Mouse (Mus musculus): Measurements from ENCODE around the gene Tcf7l1. TPM values are rescaled to one million over a fixed set of nuclear protein-coding genes. Genes with fewer than 3 reads are reported as not detected.
A peak's percentile ranks its signal among the peaks of the same experiment; 100 is the strongest.

Gene Tcf7l1
- total RNA-seq, 1 experiment = 14.5 TPM

DNA sequence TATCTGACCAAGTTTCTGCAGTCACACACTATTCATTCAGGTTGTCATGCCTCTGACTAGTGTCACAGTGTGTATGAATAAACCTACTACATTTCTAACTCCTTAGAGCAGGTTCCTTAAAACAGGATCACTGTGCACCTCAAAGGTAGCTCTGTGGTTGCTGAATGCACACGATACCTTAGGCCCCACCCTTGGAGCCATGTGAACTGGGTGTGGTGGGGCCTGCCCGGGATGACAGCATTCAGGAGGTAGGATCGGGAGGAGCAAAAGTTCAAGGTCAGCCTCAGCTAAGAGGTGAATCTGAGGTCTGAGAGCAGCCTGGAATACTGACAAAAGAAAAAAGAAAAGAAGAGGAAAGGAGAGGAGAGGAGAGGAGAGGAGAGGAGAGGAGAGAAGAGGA, 19.3 kb upstream of the Tcf7l1 start:
- in situ Hi-C loops (cut with MboI; ENCODE audit: low sequenced_read_pairs in 2 of 2, unreplicated experiment in 2 of 2) = no loop called here
- Histone ChIP-seq H3K9me3 (ENCODE audit: control insufficient read depth, insufficient read depth, low read depth, low read length) (no peaks in the 10 kb centered on the region), H3K4me3 (ENCODE audit: insufficient read depth in 1 of 2, low read depth in 1 of 2, low read length in 2 of 2, poor library complexity in 1 of 2, severe bottlenecking in 1 of 2) (no peak overlapping the region), H3K9ac (ENCODE audit: insufficient read depth, low read depth, low read length, poor library complexity, severe bottlenecking) (no peak overlapping the region), H3K36me3 (ENCODE audit: control insufficient read depth, insufficient read depth, low read length, poor library complexity, severe bottlenecking) (no peaks in the 10 kb centered on the region), H3K4me1 (ENCODE audit: control insufficient read depth in 2 of 2, insufficient read depth in 2 of 2, low read length in 2 of 2, poor library complexity in 1 of 2) (peaks cover 6 to 7% of the 10 kb centered on the region in 2 experiments), H3K27ac (ENCODE audit: insufficient read depth, low read depth, low read length, poor library complexity, severe bottlenecking) (no peak overlapping the region)
- DNase-seq (ENCODE audit: low read depth, low spot score) = no peak
- TF ChIP-seq ZNF384 (IDR thresholded peaks at IDR 0.05; ENCODE audit: low read depth, low read length) (no peak), MAFK (IDR thresholded peaks at IDR 0.05; ENCODE audit: insufficient read depth, low read depth, low read length) (no peak), ZC3H11A (IDR thresholded peaks at IDR 0.05; ENCODE audit: borderline replicate concordance, low read depth, low read length) (no peak), CHD2 (IDR thresholded peaks at IDR 0.05; ENCODE audit: low read depth, low read length) (no peak), HCFC1 (IDR thresholded peaks at IDR 0.05; ENCODE audit: borderline replicate concordance, insufficient read depth, low read length) (no peak)

DNA sequence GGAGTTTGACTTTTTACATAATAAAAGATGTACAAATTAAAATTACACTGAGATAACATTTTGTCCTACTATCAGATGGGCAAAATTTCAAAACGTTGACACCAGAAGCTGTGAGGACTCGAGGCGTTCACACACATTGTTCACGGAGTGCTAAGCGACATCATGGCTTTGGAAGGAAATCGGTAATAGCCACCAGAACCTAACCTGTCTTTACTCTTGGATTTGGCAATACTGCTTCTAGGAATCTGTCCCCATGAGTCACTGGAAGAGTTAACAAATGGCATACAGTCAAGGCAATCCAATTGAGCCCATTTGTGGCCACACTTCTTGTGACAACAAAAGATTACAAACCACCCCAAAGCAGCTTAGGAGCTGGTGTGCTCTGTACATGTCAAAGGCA, 14.6 kb upstream of the Tcf7l1 start:
- no peak overlapping the region for H3K4me3 ChIP-seq (ENCODE audit: insufficient read depth in 1 of 2, low read depth in 1 of 2, low read length in 2 of 2, poor library complexity in 1 of 2, severe bottlenecking in 1 of 2)
- H3K9me3 ChIP-seq (ENCODE audit: control insufficient read depth, insufficient read depth, low read depth, low read length) = no peaks in the 10 kb centered on the region
- H3K4me1 ChIP-seq (ENCODE audit: control insufficient read depth in 2 of 2, insufficient read depth in 2 of 2, low read length in 2 of 2, poor library complexity in 1 of 2) = peaks cover 1 to 3% of the 10 kb centered on the region in 2 experiments; a peak in 2 of 4 replicates
- H3K9ac ChIP-seq (ENCODE audit: insufficient read depth, low read depth, low read length, poor library complexity, severe bottlenecking) = no peak overlapping the region
- no peak for TF ChIP-seq ZC3H11A (IDR thresholded peaks at IDR 0.05; ENCODE audit: borderline replicate concordance, low read depth, low read length)
- TF ChIP-seq CHD2 (IDR thresholded peaks at IDR 0.05; ENCODE audit: low read depth, low read length) = no peak
- TF ChIP-seq HCFC1 (IDR thresholded peaks at IDR 0.05; ENCODE audit: borderline replicate concordance, insufficient read depth, low read length) = no peak
- no peak for TF ChIP-seq MAFK (IDR thresholded peaks at IDR 0.05; ENCODE audit: insufficient read depth, low read depth, low read length)
- in situ Hi-C loops (cut with MboI; ENCODE audit: low sequenced_read_pairs in 2 of 2, unreplicated experiment in 2 of 2) = no loop called here
- no peak for DNase-seq (ENCODE audit: low read depth, low spot score)
- H3K27ac ChIP-seq (ENCODE audit: insufficient read depth, low read depth, low read length, poor library complexity, severe bottlenecking) = no peak overlapping the region
- no peaks in the 10 kb centered on the region for H3K36me3 ChIP-seq (ENCODE audit: control insufficient read depth, insufficient read depth, low read length, poor library complexity, severe bottlenecking)

DNA sequence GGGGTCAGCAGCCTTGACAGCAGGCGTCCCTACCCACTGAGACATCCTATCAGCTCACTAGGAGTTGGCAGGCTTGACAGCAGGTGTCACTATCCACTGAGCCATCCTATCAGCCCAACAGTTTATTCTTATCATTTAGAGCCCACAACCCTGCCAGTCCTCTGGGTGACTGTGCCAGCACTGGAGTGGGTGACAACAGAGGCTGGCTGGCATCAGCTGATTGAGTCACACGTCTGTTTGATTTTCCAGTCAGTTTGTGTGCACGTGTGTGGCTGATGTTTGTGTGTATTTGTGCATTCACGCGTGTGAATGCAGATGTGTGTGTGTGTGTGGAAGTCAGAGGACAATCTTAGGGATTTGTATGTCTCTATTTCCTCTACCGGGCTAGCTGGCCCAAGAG, 13.1 kb upstream of the Tcf7l1 start:
- peaks cover 0 to 1% of the 10 kb centered on the region in 2 experiments; a peak in 1 of 4 replicates for H3K4me1 ChIP-seq (ENCODE audit: control insufficient read depth in 2 of 2, insufficient read depth in 2 of 2, low read length in 2 of 2, poor library complexity in 1 of 2)
- TF ChIP-seq ZNF384 (IDR thresholded peaks at IDR 0.05; ENCODE audit: low read depth, low read length) (no peak), CHD2 (IDR thresholded peaks at IDR 0.05; ENCODE audit: low read depth, low read length) (no peak), MAFK (IDR thresholded peaks at IDR 0.05; ENCODE audit: insufficient read depth, low read depth, low read length) (no peak), ZC3H11A (IDR thresholded peaks at IDR 0.05; ENCODE audit: borderline replicate concordance, low read depth, low read length) (no peak), HCFC1 (IDR thresholded peaks at IDR 0.05; ENCODE audit: borderline replicate concordance, insufficient read depth, low read length) (no peak)

GRCm38 (mm10) chr6:72800641-72801040, 11.6 kb upstream of the Tcf7l1 start:
- Histone ChIP-seq H3K9me3 (ENCODE audit: control insufficient read depth, insufficient read depth, low read depth, low read length) (no peaks in the 10 kb centered on the region), H3K4me1 (ENCODE audit: control insufficient read depth in 2 of 2, insufficient read depth in 2 of 2, low read length in 2 of 2, poor library complexity in 1 of 2) (peaks cover 1 to 3% of the 10 kb centered on the region in 2 experiments; a peak in 2 of 4 replicates)
- in situ Hi-C loops (cut with MboI; ENCODE audit: low sequenced_read_pairs in 2 of 2, unreplicated experiment in 2 of 2) = no loop called here

More for the DNA sequence above, 13.1 kb upstream of the Tcf7l1 start:
- DNase-seq (ENCODE audit: low read depth, low spot score) = no peak
- Histone ChIP-seq H3K9me3 (ENCODE audit: control insufficient read depth, insufficient read depth, low read depth, low read length) (no peaks in the 10 kb centered on the region), H3K9ac (ENCODE audit: insufficient read depth, low read depth, low read length, poor library complexity, severe bottlenecking) (no peak overlapping the region), H3K36me3 (ENCODE audit: control insufficient read depth, insufficient read depth, low read length, poor library complexity, severe bottlenecking) (no peaks in the 10 kb centered on the region), H3K4me3 (ENCODE audit: insufficient read depth in 1 of 2, low read depth in 1 of 2, low read length in 2 of 2, poor library complexity in 1 of 2, severe bottlenecking in 1 of 2) (no peak overlapping the region), H3K27ac (ENCODE audit: insufficient read depth, low read depth, low read length, poor library complexity, severe bottlenecking) (no peak overlapping the region)
- in situ Hi-C loops (cut with MboI; ENCODE audit: low sequenced_read_pairs in 2 of 2, unreplicated experiment in 2 of 2) = no loop called here

GRCm38 (mm10) chr6:72797763-72798162, 8.7 kb upstream of the Tcf7l1 start:
- no peaks in the 10 kb centered on the region for H3K9me3 ChIP-seq (ENCODE audit: control insufficient read depth, insufficient read depth, low read depth, low read length)
- in situ Hi-C loops (cut with MboI; ENCODE audit: low sequenced_read_pairs in 2 of 2, unreplicated experiment in 2 of 2) = no loop called here
- H3K4me1 ChIP-seq (ENCODE audit: control insufficient read depth in 2 of 2, insufficient read depth in 2 of 2, low read length in 2 of 2, poor library complexity in 1 of 2) = peaks cover 4 to 6% of the 10 kb centered on the region in 2 experiments; a peak in 2 of 4 replicates
- no peak; the same call in 1 of the 2 replicates for TF ChIP-seq ZC3H11A (IDR thresholded peaks at IDR 0.05; ENCODE audit: borderline replicate concordance, low read depth, low read length)
- TF ChIP-seq ZNF384 (IDR thresholded peaks at IDR 0.05; ENCODE audit: low read depth, low read length) = peak; percentile 89
- H3K9ac ChIP-seq (ENCODE audit: insufficient read depth, low read depth, low read length, poor library complexity, severe bottlenecking) = no peak overlapping the region
- DNase-seq (ENCODE audit: low read depth, low spot score) = no peak
- H3K27ac ChIP-seq (ENCODE audit: insufficient read depth, low read depth, low read length, poor library complexity, severe bottlenecking) = no peak overlapping the region
- no peaks in the 10 kb centered on the region for H3K36me3 ChIP-seq (ENCODE audit: control insufficient read depth, insufficient read depth, low read length, poor library complexity, severe bottlenecking)
- H3K4me3 ChIP-seq (ENCODE audit: insufficient read depth in 1 of 2, low read depth in 1 of 2, low read length in 2 of 2, poor library complexity in 1 of 2, severe bottlenecking in 1 of 2) = no peak overlapping the region

More at GRCm38 (mm10) chr6:72800641-72801040, 11.6 kb upstream of the Tcf7l1 start:
- Histone ChIP-seq H3K36me3 (ENCODE audit: control insufficient read depth, insufficient read depth, low read length, poor library complexity, severe bottlenecking) (no peaks in the 10 kb centered on the region), H3K4me3 (ENCODE audit: insufficient read depth in 1 of 2, low read depth in 1 of 2, low read length in 2 of 2, poor library complexity in 1 of 2, severe bottlenecking in 1 of 2) (no peak overlapping the region), H3K27ac (ENCODE audit: insufficient read depth, low read depth, low read length, poor library complexity, severe bottlenecking) (no peak overlapping the region), H3K9ac (ENCODE audit: insufficient read depth, low read depth, low read length, poor library complexity, severe bottlenecking) (no peak overlapping the region)
- no peak for DNase-seq (ENCODE audit: low read depth, low spot score)
- no peak for TF ChIP-seq ZNF384 (IDR thresholded peaks at IDR 0.05; ENCODE audit: low read depth, low read length)
- no peak for TF ChIP-seq MAFK (IDR thresholded peaks at IDR 0.05; ENCODE audit: insufficient read depth, low read depth, low read length)
- no peak for TF ChIP-seq CHD2 (IDR thresholded peaks at IDR 0.05; ENCODE audit: low read depth, low read length)
- TF ChIP-seq ZC3H11A (IDR thresholded peaks at IDR 0.05; ENCODE audit: borderline replicate concordance, low read depth, low read length) = no peak
- no peak for TF ChIP-seq HCFC1 (IDR thresholded peaks at IDR 0.05; ENCODE audit: borderline replicate concordance, insufficient read depth, low read length)
